Mouse (Mus musculus): ENCODE measurements around the gene Pik3ap1. TPM values are rescaled to one million over a fixed set of nuclear protein-coding genes. Genes with fewer than 3 reads are reported as not detected.
"Not testable (repeated sequence)": the region's sequence is repeated elsewhere in the genome, so short reads cannot be mapped to it uniquely, and the experiment has no call there.

The Pik3ap1 gene
- 1.3 TPM in 2 replicates for polyA plus RNA-seq (2014; fragmentation: Nextera tagmentation; extraction: Ambion mirVana)

GRCm38 (mm10) chr19:41384922-41385508, at the start of gene Pik3ap1:
Gene Pik3ap1, minus strand, starts transcription at chr19:41385102.
- peak within 1 kb of the TSS; percentile 52 for H3K4me3 ChIP-seq (ENCODE audit: low read depth, low read length)
- peak within 1 kb of the TSS; percentile 58 for H3K9ac ChIP-seq (ENCODE audit: low read depth, low read length)
- peaks cover 8% of the 10 kb centered on the region for H3K4me1 ChIP-seq (ENCODE audit: control insufficient read depth, insufficient read depth, low read length)
- no peak within 1 kb of the TSS for H3K27ac ChIP-seq (ENCODE audit: low read depth, low read length)
- no peaks in the 10 kb centered on the region; the same call in 1 of the 2 replicates for H3K9me3 ChIP-seq (replicated peaks; ENCODE audit: control insufficient read depth, low read length)
- H3K27me3 ChIP-seq (ENCODE audit: control insufficient read depth, insufficient read depth, low read length): no peaks in the 10 kb centered on the region; the same call in 1 of the 2 replicates
- peak within 1 kb of the TSS; percentile 95 for H3K4me2 ChIP-seq
- ATAC-seq (replicated peaks; ENCODE audit: insufficient number of reproducible peaks, low FRiP score, low TSS enrichment): 0 out of 2 replicates have a peak, but pooled peaks have one; percentile 22
- 1% methylated on average over 41 of the region's 41 CpGs for WGBS (ENCODE audit: insufficient replicate concordance)
- H3K36me3 ChIP-seq (ENCODE audit: control insufficient read depth, insufficient read depth, low read length): no peaks in the 10 kb centered on the region

- H3K27me3 ChIP-seq (ENCODE audit: control insufficient read depth, insufficient read depth, low read length); H3K9ac ChIP-seq (ENCODE audit: low read depth, low read length); H3K4me3 ChIP-seq (ENCODE audit: low read depth, low read length); H3K4me2 ChIP-seq; H3K27ac ChIP-seq (ENCODE audit: low read depth, low read length); ATAC-seq (replicated peaks; ENCODE audit: insufficient number of reproducible peaks, low FRiP score, low TSS enrichment); H3K9me3 ChIP-seq (replicated peaks; ENCODE audit: control insufficient read depth, low read length); H3K4me1 ChIP-seq (ENCODE audit: control insufficient read depth, insufficient read depth, low read length); H3K36me3 ChIP-seq (ENCODE audit: control insufficient read depth, insufficient read depth, low read length): not testable (repeated sequence)
- no CpG with 5 or more reads among the region's 6 CpGs for WGBS (ENCODE audit: insufficient replicate concordance)
Measured at GRCm38 (mm10) chr19:41431512-41432164, 46.7 kb upstream of the Pik3ap1 start.

- H3K9me3 ChIP-seq (replicated peaks; ENCODE audit: control insufficient read depth, low read length); H3K27me3 ChIP-seq (ENCODE audit: control insufficient read depth, insufficient read depth, low read length); H3K9ac ChIP-seq (ENCODE audit: low read depth, low read length); H3K27ac ChIP-seq (ENCODE audit: low read depth, low read length); H3K4me2 ChIP-seq; ATAC-seq (replicated peaks; ENCODE audit: insufficient number of reproducible peaks, low FRiP score, low TSS enrichment); H3K4me1 ChIP-seq (ENCODE audit: control insufficient read depth, insufficient read depth, low read length); H3K36me3 ChIP-seq (ENCODE audit: control insufficient read depth, insufficient read depth, low read length); H3K4me3 ChIP-seq (ENCODE audit: low read depth, low read length): not testable (repeated sequence)
- WGBS (ENCODE audit: insufficient replicate concordance): no CpG with 5 or more reads among the region's 8 CpGs
Measured at GRCm38 (mm10) chr19:41425927-41426772, 41.2 kb upstream of the Pik3ap1 start.

- H3K4me3 ChIP-seq (ENCODE audit: low read depth, low read length): no peak overlapping the region
- H3K27ac ChIP-seq (ENCODE audit: low read depth, low read length): no peak overlapping the region
- 43% methylated on average over 2 of the region's 2 CpGs for WGBS (ENCODE audit: insufficient replicate concordance)
- H3K9ac ChIP-seq (ENCODE audit: low read depth, low read length): no peak overlapping the region
- H3K27me3 ChIP-seq (ENCODE audit: control insufficient read depth, insufficient read depth, low read length): no peaks in the 10 kb centered on the region
- ATAC-seq (replicated peaks; ENCODE audit: insufficient number of reproducible peaks, low FRiP score, low TSS enrichment): no peak
- no peaks in the 10 kb centered on the region for H3K36me3 ChIP-seq (ENCODE audit: control insufficient read depth, insufficient read depth, low read length)
- no peaks in the 10 kb centered on the region for H3K9me3 ChIP-seq (replicated peaks; ENCODE audit: control insufficient read depth, low read length)
- H3K4me2 ChIP-seq: no peak overlapping the region
- no peaks in the 10 kb centered on the region for H3K4me1 ChIP-seq (ENCODE audit: control insufficient read depth, insufficient read depth, low read length)
Measured at GRCm38 (mm10) chr19:41421264-41421663, 36.4 kb upstream of the Pik3ap1 start.

GRCm38 (mm10) chr19:41418786-41419185, 33.9 kb upstream of the Pik3ap1 start:
- no peak overlapping the region for H3K4me2 ChIP-seq
- no peaks in the 10 kb centered on the region for H3K9me3 ChIP-seq (replicated peaks; ENCODE audit: control insufficient read depth, low read length)
- ATAC-seq (replicated peaks; ENCODE audit: insufficient number of reproducible peaks, low FRiP score, low TSS enrichment): no peak
- H3K27ac ChIP-seq (ENCODE audit: low read depth, low read length): no peak overlapping the region
- no peaks in the 10 kb centered on the region for H3K36me3 ChIP-seq (ENCODE audit: control insufficient read depth, insufficient read depth, low read length)
- no peak overlapping the region for H3K4me3 ChIP-seq (ENCODE audit: low read depth, low read length)
- WGBS (ENCODE audit: insufficient replicate concordance): 64% methylated on average over 2 of the region's 2 CpGs
- no peaks in the 10 kb centered on the region for H3K4me1 ChIP-seq (ENCODE audit: control insufficient read depth, insufficient read depth, low read length)
- H3K27me3 ChIP-seq (ENCODE audit: control insufficient read depth, insufficient read depth, low read length): no peaks in the 10 kb centered on the region
- H3K9ac ChIP-seq (ENCODE audit: low read depth, low read length): no peak overlapping the region

GRCm38 (mm10) chr19:41417995-41418394, 33.1 kb upstream of the Pik3ap1 start:
- no peaks in the 10 kb centered on the region for H3K27me3 ChIP-seq (ENCODE audit: control insufficient read depth, insufficient read depth, low read length)
- no peaks in the 10 kb centered on the region for H3K9me3 ChIP-seq (replicated peaks; ENCODE audit: control insufficient read depth, low read length)
- no peaks in the 10 kb centered on the region for H3K36me3 ChIP-seq (ENCODE audit: control insufficient read depth, insufficient read depth, low read length)
- no peak for ATAC-seq (replicated peaks; ENCODE audit: insufficient number of reproducible peaks, low FRiP score, low TSS enrichment)
- no peak overlapping the region for H3K9ac ChIP-seq (ENCODE audit: low read depth, low read length)
- H3K4me1 ChIP-seq (ENCODE audit: control insufficient read depth, insufficient read depth, low read length): no peaks in the 10 kb centered on the region
- no peak overlapping the region for H3K27ac ChIP-seq (ENCODE audit: low read depth, low read length)
- WGBS (ENCODE audit: insufficient replicate concordance): 72% methylated on average over 5 of the region's 5 CpGs
- no peak overlapping the region for H3K4me3 ChIP-seq (ENCODE audit: low read depth, low read length)
- no peak overlapping the region for H3K4me2 ChIP-seq

GRCm38 (mm10) chr19:41416201-41416600, 31.3 kb upstream of the Pik3ap1 start:
- H3K4me2 ChIP-seq: peak overlapping the region; percentile 31
- H3K4me1 ChIP-seq (ENCODE audit: control insufficient read depth, insufficient read depth, low read length): no peaks in the 10 kb centered on the region
- no peaks in the 10 kb centered on the region for H3K36me3 ChIP-seq (ENCODE audit: control insufficient read depth, insufficient read depth, low read length)
- no peak for ATAC-seq (replicated peaks; ENCODE audit: insufficient number of reproducible peaks, low FRiP score, low TSS enrichment)
- no peak overlapping the region for H3K9ac ChIP-seq (ENCODE audit: low read depth, low read length)
- H3K27ac ChIP-seq (ENCODE audit: low read depth, low read length): no peak overlapping the region
- H3K27me3 ChIP-seq (ENCODE audit: control insufficient read depth, insufficient read depth, low read length): no peaks in the 10 kb centered on the region
- H3K9me3 ChIP-seq (replicated peaks; ENCODE audit: control insufficient read depth, low read length): no peaks in the 10 kb centered on the region
- WGBS (ENCODE audit: insufficient replicate concordance): 26% methylated on average over 10 of the region's 10 CpGs
- no peak overlapping the region for H3K4me3 ChIP-seq (ENCODE audit: low read depth, low read length)

- no peak overlapping the region for H3K4me2 ChIP-seq
- H3K4me1 ChIP-seq (ENCODE audit: control insufficient read depth, insufficient read depth, low read length): no peaks in the 10 kb centered on the region
- H3K4me3 ChIP-seq (ENCODE audit: low read depth, low read length): no peak overlapping the region
- H3K27ac ChIP-seq (ENCODE audit: low read depth, low read length): no peak overlapping the region
- WGBS (ENCODE audit: insufficient replicate concordance): 64% methylated on average over 8 of the region's 8 CpGs
- H3K9ac ChIP-seq (ENCODE audit: low read depth, low read length): no peak overlapping the region
- no peak for ATAC-seq (replicated peaks; ENCODE audit: insufficient number of reproducible peaks, low FRiP score, low TSS enrichment)
- H3K36me3 ChIP-seq (ENCODE audit: control insufficient read depth, insufficient read depth, low read length): no peaks in the 10 kb centered on the region
- H3K27me3 ChIP-seq (ENCODE audit: control insufficient read depth, insufficient read depth, low read length): no peaks in the 10 kb centered on the region
- H3K9me3 ChIP-seq (replicated peaks; ENCODE audit: control insufficient read depth, low read length): no peaks in the 10 kb centered on the region
Measured at GRCm38 (mm10) chr19:41402603-41403002, 17.7 kb upstream of the Pik3ap1 start.

Measured in heart, embryonic 11.5 days (tissue).